Mouse (Mus musculus) thymus, adult 2 months (tissue): ENCODE measurements around the gene Prdm12.

ENCODE experiments used
- CTCF ChIP-seq: fragments of 200-500 bp; IDR thresholded peaks from 2 replicates; pipeline ENCODE4 v1.5.1; 2012; ENCODE audit warnings: mild to moderate bottlenecking, control low read depth, low read length, moderate library complexity, borderline replicate concordance; ENCODE audit not compliant: control insufficient read depth, poor library complexity, insufficient read depth; ENCODE audit errors: extremely low read depth
- POLR2A ChIP-seq: fragments of 200-500 bp; IDR thresholded peaks from 2 replicates; pipeline ENCODE4 v1.6.1; 2012; ENCODE audit warnings: mild to moderate bottlenecking, low read length, control low read depth, moderate library complexity; ENCODE audit not compliant: control insufficient read depth, poor library complexity, insufficient read depth; ENCODE audit errors: extremely low read depth

- TF ChIP-seq POLR2A (no peak), CTCF (no peak)
These were observed 26.1 kb upstream of the Prdm12 start for GRCm38 (mm10) chr2:31613781-31614180.
